Mouse (Mus musculus): ENCODE results near the gene Klhdc1.

- TF ChIP-seq CTCF (IDR thresholded peaks at IDR 0.05; ENCODE audit: extremely low read depth, insufficient read depth, insufficient read length, insufficient replicate concordance) = no peak
- no peak for TF ChIP-seq POLR2A (IDR thresholded peaks at IDR 0.05; ENCODE audit: low read depth, low read length)
These were observed 54.0 kb downstream of the Klhdc1 start for GRCm38 (mm10) chr12:69294936-69295335.

All from spleen, adult 2 months (tissue).